Mouse (Mus musculus) right cerebral cortex, postnatal 14 days (tissue): Measurements from ENCODE around the gene Scamp1.
"Not testable (repeated sequence)": the region's sequence is repeated elsewhere in the genome, so short reads cannot be mapped to it uniquely, and the experiment has no call there.

Experiments
- DNase-seq: peaks from one replicate; pipeline ENCODE4 v3.0.0; 2022

Gene Scamp1

DNA sequence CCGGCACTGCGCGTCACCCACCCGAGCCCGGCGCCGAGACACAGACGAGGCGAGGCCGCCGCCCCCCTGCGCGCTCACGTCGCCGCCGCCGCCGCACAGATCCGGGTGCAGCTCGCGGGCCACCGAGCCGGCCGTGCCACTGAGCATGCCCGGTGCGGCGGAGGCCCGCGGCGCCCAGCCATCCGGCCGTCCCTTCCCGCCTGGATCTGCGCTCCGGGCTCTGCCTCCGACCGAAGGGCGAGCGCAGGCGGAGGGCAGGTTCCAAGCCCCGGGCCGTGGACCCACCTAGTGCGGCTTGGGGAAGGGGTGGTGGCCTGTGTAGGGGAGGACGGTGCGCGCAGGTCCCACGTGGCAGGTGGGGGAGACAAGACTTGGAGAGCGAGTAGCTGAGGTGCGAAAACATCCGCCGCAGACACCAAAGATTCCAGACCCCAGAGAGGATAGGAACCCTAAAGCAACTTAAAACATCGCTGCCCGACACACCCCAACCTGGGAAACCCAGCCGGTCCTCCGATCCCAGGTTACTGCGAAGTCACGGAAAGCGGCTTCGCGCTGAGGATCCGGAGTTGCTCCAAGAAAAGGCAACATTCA, at the start of gene Scamp1:
Gene Scamp1, minus strand, starts transcription at position 577 of the 591 bp plus-strand sequence.
- DNase-seq = peak; percentile 94

DNA sequence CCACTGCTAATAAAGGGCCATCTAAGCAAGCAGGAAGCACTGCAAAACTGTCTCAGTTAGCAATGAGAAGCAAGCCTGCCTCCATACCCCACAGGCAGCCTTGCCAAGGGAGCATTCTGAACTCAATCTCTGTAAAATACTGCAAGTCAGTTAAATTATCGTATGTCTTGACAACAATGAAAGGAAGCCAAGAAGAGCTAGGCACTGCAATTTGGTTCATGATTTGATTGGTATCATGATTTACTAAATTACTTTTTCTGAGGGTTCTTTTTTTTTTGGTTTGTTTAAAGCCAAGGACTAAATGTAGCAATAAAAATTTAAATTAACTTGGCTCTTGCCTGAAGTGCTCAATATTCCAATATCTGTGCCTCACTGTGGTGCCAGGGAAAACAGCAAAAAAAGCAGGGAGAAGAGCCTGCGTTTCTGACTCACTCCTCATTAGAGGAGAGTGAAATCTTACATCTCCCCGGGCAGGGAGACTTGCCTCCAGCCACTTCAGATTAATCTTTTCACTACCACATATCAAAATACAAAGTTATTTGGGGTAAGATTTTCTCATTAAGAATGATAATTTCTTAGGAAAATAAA, 44.8 kb upstream of the Scamp1 start:
- DNase-seq = no peak

DNA sequence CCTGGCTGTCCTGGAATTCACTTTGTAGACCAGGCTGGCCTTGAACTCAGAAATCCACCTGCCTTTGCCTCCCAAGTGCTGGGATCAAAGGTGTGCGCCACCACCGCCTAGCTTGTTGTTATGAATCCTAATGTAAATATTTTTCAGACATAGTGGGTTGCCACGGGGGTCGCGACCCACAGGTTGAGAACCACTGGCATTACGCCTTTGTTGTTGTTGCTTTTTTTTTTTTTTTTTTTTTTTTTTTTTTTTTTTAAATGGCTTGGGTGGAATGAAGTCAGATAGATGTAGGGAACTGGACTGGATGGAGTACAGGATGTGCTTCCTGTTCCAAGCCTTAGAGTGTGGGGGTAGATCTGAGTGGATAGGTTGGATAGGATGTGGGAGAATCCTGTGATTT, 43.3 kb upstream of the Scamp1 start:
- not testable (repeated sequence) for DNase-seq

DNA sequence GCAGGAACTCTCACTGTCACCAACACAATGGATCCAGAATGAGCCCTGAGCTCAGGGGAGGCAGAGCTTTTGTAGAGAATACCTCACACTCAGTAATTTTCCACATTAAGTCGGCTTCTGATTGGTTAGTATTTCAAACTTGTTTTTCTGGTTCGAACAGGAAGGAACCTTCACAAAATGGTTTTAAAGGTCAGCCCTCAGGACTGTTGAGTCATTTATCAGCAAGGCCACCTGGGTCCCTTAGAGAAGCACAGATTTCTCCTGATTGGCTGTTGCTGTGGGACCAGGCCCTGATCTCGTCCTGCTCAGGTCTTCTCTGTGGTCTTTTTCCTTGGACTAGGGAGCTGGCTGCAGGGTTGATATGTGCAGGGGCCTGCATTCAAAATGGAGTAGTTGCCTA, 42.4 kb upstream of the Scamp1 start:
- DNase-seq = no peak

DNA sequence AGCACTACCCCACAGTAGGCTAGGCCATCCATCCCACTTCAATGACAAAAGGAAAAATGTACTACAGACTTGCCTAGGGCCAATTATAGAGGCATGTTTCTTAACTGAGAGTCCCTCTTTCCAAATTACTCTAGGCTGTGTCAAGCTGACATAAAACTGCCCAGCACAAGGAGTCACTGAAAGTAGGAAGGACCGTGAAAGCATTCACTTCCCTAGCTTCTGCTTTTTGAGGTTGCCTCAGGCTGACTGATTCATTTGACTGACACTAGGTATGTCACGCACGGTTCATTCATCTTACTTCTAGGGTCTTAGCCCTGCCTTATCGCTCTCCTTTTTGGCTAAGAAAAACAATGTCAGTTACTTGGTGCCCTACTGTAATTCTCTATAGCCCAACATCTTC, 36.8 kb upstream of the Scamp1 start:
- no peak for DNase-seq

DNA sequence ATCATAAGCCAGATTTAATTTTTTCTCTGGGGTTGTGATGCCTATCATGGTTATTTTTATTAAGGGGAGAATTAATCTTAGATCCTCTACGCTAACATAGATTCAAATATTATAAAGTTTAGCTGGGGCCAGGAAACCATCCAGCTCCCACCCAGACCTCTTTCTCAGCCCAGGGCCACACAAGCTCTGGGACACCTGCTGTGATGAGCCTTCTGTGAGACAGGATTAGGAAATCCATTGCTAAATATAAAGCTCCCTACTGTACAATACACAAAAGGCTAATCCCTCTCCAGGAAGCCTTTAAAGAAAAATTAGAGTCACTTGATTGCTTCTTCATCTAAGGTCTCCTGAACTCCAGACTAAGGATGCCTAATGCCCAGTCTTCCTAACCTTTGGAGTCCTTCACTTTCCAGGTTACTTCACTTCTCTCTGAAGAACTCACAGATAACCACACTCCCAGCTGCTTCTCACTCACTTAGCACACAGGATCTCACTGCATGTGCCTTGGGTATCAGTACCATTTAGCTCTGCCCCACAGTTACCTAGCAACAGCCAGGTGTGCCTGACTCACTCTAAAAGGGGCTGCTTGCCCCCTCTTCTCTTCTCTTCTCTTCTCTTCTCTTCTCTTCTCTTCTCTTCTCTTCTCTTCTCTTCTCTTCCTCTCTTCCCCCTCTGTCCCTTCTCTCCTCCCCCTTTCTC, 35.6 kb upstream of the Scamp1 start:
- no peak for DNase-seq

DNA sequence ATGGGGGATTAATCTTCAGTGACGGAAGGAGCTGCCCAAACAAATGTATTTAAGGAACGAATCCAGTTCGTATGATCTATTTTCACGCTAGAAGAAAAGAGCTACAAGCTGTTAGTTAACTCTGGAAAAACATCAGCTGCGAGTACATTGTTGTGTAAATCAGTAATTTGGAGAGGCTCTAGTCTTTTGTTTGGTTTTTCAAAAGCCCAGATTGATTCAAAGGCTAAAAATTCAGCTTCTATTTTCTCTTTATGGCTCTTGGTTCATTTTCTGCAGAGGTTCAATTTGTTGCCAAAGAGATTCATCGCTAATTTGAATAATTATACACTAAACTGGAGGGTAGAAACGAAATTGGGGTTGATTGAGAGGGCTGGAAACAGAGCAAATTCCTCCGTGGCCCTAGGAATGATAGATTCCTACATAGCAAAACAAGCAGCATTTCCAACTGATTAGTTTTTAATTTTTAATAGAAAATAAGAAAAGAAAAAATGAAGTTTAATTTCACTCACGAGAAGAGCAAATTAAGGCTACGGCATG, 31.4 kb upstream of the Scamp1 start:
- DNase-seq = no peak

DNA sequence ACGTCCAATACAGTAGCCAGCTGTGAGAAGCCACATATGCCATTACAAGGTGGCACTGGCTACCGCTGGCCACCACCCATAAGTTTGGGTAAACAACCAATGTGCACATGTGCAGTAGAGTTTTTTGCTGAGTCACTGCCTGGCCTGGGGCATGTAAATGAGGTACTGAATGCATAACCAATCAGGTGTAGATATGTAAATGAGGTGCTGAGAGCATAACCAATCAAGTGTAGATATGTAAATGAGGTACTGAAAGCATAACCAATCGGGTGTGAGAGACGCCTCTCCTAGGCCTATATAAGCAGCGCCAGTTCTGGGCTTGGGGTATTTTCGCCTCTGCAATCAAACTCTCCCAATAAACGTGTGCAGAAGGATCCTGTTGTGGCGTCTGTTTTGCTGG, 27.2 kb upstream of the Scamp1 start:
- DNase-seq = not testable (repeated sequence)

DNA sequence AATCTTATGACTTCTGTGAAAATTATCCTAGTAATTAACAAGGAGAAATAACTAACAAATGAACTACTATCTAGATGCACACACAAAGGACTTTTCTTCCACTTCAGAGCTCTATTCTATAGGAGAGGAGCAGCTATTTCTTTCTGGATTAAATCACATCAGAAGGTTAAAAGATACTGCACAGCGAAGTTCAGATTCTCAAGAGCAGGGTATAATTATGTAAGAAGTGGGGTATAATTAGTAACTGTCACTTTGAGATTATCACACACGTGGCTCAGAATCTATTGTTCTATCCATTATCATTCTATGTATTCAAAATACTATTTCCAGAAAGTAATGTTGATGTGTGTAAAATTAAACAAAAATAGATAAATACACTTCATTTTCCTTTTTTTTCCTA, 22.6 kb upstream of the Scamp1 start:
- no peak for DNase-seq

DNA sequence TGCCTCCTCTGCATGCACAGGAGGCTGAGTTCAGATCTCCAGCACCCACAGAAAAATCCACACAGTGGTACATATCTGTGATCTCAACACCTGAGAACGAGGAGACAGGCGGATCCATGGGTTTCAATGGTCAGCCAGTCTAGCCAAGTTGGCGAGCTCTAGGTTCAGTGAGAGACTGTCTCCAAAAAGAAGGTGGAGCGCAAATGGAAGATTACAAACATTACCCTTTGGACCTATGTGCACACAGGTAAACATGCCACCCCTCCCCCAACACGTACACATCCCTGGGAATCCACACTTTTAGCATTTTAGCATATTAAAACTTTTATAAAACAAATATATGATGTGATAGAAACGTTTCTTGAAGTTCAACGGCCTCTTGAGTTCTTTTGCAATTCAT, 21.9 kb upstream of the Scamp1 start:
- no peak for DNase-seq

DNA sequence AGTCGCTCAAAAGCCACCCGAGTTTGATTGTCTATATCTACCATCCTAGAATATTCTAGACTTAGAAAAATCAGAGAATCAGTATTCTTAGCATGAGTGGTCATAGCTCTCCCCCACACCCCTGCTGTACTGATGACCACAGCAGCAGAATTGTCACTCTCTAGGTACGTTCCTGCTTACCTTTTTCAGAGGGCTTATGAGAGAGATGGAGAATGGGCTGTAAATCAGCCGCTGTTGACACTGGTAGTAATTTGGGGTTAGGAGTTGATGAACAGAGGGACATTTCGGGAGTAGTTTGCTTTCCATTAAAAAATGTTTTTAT, 21.3 kb upstream of the Scamp1 start:
- no peak for DNase-seq

DNA sequence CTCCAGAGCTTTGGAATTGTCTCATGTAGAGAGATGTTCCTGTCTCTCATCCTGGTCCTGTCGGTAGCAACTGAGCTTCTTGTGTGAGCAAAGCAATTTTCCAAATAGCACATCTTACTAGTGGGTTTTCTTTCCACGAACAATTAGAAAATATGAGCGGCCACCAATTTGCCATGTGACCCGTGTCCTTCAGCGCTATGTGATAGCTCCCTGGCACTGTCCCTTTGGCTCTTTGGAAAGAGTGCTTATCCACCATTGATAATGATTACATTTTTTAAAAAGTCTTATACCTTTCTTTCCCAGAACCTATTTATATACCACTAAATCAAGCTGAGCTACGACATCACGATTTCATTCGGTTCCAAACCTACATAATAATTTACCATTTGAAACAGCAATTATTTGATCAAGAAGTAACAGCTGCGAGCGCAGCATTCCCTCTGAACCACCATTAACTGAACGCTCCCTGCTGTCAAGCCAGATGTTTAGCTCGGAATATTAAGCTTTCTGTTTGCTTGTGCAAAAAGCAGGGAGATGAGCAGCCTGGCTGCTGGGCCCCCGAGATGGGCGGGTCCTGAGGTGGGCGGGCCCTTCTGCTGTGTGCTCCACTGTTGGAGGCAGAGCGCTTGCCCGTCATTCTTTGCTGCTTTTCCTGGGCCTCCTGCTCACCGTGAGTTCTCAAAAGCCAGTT, 20.8 kb upstream of the Scamp1 start:
- DNase-seq = peak; percentile 33

DNA sequence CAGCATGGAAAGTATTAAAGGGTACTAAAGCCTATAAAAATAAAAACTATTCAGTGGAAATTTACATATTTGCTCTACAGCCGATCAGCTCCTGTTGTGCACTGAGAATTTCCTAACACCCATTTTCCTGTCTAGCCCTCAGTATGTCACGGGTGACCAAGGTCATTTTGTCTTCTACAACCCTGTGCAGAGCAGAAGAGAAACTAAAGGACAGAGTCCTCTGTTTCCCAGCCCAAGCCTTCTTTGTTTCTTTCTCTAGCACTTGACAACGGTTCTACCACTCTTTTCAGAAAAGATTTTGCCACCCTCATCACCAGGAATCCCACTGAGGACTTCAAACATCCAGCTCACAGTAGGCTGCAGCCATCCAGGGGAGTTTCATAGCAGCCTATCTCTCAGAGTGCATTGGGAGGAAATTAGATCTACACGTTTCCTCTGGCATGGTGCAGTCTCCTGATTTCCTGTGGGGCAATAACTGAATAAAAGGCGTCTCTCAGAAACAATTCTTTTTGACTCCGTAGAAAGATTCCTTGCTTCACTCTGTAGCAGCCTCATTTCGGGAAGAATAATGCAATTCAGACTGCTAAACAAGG, 15.4 kb upstream of the Scamp1 start:
- no peak for DNase-seq

DNA sequence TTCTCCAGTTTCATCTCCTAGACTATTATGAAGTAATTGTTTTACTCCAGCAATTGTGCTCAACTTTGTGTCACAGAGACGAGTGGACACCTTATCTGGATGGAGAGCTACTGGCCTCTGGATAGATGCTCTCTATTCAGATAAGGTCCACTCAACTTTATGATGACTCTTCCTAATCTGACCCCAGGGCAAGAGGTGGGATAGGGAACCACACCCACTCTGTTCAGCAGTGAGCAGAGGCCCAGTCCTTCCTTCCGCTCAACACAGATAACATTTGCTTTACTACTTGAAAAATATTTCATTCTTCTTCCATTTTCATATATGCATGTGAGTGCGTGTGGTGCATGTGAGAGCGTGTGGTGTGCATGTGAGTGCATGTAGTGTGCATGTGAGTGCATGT, 14.6 kb upstream of the Scamp1 start:
- no peak for DNase-seq

DNA sequence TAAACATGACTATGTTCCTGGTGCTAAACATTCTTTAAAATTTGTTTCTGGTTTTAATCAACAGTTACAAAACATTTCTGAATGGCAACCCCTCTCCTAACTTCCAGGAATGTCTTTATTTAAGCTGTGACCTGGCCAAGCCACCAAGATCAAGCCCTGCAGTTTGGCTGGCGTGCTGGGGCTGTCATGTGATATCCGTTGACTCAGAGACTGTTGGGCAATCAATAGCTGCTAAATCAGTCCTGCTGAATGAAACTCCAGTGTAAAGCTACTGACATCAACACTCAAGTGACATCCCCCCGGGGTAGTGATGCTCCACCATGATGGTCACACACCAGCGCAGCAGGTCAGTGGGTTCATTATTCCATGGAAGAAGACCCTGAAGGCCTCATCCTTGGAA, 12.7 kb upstream of the Scamp1 start:
- no peak for DNase-seq

DNA sequence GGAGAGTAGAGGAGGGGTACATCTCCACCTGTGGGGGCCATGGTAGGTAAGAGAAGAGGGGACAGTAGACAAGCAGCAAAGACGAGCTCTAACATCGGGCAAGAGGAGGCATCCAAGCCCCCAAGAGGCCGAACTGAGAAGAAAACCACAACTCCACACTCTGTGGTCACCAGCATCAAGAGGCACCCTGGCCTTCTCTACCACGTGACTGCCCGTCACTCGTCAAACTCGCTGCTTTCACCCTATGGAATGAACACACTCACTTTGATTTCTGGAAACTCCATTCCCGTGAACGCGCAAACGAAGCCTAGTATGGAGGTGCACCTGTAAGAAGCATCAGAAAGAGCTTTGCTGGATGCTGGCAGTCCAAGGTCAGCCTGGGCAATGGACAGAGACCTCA, 10.7 kb upstream of the Scamp1 start:
- no peak for DNase-seq

DNA sequence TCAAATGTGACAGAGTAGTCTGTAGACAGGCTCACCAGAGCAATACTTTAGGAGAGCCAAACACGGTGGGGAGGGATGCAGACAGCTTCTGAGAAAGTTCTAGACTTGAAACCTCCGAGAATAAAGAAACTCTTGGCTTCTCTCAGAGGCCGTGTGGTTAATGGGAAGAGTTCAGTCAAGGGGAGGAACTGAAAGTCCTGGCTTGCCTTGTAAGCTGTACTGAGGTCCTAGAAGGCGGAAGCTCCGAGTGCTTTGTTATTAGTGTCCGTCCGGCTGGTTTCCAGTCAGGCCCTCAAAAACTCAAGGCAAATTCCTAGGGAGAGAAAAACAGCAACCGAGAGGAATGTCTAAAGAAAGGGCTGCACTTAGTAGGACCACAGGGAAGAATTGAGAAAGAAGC, 10.3 kb upstream of the Scamp1 start:
- DNase-seq = no peak

DNA sequence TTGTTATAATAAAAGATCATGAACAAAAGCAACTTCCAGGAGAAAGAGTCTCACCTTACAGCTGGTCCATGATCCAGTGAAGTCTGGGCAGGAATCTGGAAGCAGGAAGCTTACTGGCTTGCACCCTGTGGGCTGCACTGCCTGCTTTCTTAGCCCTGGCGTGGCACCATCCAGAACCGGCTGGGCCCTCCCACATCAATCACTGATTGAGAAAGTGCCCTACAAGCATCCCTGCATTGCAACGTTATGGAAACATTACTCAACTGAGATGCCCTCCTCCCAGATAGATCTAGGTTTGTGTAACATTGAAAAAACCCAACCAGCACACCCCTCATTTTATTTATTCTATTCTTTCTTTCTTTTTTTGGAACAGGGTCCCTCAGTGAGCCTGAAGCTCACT, 9.2 kb upstream of the Scamp1 start:
- no peak for DNase-seq

DNA sequence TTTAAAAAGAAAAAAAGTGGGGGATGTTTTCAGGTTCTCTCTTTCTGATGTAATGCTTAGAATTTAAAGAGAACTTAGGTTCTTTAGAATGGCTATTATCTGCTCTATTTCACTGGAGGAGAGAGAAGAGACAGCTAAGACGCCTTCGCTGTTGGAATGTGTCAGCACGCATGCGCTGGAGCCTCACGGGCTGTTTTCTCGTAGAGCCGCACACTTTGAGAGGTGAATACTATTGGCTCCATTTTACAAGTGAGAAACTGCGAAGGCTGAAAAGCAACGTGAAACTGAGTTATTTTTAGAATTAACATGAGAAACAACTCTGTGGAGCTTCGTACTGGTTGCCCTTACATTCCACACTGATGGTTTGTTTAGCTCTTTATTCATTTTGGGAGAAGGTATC, 8.3 kb upstream of the Scamp1 start:
- no peak for DNase-seq

DNA sequence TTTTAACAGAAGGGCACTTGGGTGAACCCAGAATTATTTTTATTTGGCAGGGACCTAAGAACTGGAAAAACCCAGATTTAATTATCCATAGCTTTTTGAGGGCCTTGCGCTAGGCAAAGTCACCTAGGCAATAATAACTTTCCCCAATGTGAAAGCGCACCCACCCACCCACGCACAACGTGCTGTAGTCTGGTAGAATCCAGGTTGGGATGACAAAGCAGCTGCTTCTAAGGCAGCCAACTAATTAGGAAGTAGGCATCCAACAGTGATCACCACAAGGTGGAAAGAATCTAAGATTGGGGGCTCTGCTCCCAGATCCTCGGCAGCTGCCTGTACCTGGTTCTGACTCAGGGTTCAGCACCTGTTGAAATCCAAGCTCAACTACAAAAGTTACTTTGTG, 538 bp upstream of the Scamp1 start:
- peak; percentile 30 for DNase-seq

DNA sequence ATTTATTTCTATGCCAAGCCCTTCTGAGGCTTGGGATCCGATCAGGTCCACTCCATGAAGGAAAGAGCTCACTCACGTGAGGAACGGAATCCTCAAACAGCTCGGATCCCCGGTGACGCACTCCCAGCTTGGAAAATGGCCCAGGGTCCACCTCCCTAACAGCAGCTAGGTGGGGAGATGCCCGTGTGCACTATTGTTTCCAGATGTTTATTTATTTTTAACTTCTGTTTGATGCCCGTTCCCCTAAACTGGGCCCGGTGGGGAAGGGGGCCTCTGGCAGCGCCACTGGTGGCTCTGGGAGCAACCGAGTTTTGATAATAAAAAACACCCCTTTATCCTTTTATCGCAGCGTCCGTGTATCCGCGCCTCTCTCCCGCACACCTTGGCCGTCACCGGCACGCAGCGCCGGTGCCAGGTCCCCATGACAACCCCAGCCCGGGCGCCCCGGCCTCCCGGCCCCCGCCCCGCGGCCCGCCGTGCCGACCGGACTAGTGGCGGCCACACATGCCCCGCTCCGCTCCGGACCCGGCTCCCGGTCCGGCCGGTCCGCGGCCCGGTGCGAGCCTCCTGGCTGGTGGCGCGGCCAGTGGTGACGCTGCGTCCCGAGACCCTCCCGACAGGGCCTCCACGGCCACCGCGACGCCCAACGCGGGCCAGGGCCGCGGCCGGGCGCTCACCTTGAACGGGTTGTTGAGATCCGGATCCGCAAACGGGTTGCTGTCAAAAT, 951 bp downstream of the Scamp1 start:
- DNase-seq = peak; percentile 40

DNA sequence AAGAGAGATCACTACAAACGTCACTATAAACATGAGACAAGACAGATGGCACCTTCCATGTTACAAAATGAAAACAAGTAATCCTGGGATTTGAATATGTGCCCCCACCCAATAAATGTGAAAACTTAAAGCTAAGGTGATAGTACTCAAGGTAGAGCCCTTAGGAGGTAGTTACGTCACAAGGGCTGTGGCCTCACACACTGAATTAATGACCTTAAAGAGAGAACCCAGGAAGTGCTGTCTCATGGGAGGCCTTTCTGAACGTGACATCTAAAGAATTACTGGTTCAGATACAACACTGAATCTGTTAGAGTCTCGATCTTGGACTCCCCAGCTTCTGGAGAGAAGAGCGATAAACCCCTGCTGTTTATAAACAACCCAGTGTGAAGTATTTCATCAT, 6.2 kb downstream of the Scamp1 start:
- no peak for DNase-seq

DNA sequence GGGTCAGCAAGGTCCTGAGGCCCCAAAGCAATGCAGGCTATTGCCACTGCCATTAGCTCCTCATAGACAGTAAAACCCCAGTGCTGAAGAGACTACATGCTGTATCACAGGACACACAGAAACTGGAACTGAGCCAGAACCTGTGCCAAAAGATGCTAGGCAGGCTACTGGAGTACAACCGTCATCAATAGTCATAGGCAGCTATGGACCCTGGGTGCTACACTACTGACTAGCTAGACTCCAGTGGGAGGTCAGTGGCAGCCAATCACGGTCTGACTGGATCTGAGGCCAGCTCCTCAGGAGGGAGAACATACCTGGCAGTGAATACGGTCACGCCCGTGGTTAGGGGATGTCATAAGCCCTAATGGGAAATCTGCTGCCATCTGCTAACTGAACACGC, 14.4 kb downstream of the Scamp1 start:
- DNase-seq = no peak
